Mouse (Mus musculus): ENCODE results near the gene Rrnad1. TPM values are rescaled to one million over a fixed set of nuclear protein-coding genes. Genes with fewer than 3 reads are reported as not detected.
A peak's percentile ranks its signal among the peaks of the same experiment; 100 is the strongest.

Rrnad1 gene
- total and polyA plus RNA-seq, 3 experiments, result 10.9 to 21.1 TPM; not detected in 1

- no peaks in the 10 kb centered on the region; the same call in 1 of the 2 replicates for H3K79me2 ChIP-seq (ENCODE audit: control insufficient read depth, insufficient read depth, low read length, poor library complexity)
- no peak within 1 kb of the TSS for H3K27ac ChIP-seq (ENCODE audit: control insufficient read depth, low read depth, low read length)
- H3K4me1 ChIP-seq (ENCODE audit: control insufficient read depth in 1 of 2, insufficient read depth in 2 of 2, low read length in 2 of 2), result no peaks in the 10 kb centered on the region
- peak within 1 kb of the TSS in 1 of 2 experiments; percentile 43; a peak in 1 of 4 replicates for H3K4me3 ChIP-seq (ENCODE audit: control insufficient read depth in 1 of 2, insufficient read depth in 1 of 2, low read depth in 2 of 2, low read length in 2 of 2)
- H3K9ac ChIP-seq (ENCODE audit: control insufficient read depth, low read depth, low read length, poor library complexity, severe bottlenecking), result peak within 1 kb of the TSS; percentile 52
- H3K36me3 ChIP-seq (ENCODE audit: control insufficient read depth in 1 of 2, insufficient read depth in 2 of 2, low read length in 2 of 2), result no peaks in the 10 kb centered on the region
- peaks cover 7 to 10% of the 10 kb centered on the region in 2 experiments for H3K27me3 ChIP-seq (ENCODE audit: control insufficient read depth in 1 of 2, insufficient read depth in 2 of 2, low read length in 2 of 2)
- no peak for DNase-seq (ENCODE audit: low read depth, low spot score)
- TF ChIP-seq NRF1 (IDR thresholded peaks at IDR 0.05; ENCODE audit: insufficient read depth, low read depth, low read length, poor library complexity, severe bottlenecking), result no peak
- TF ChIP-seq POLR2A (IDR thresholded peaks at IDR 0.05; ENCODE audit: control insufficient read depth in 1 of 2, insufficient read depth in 1 of 2, low read depth in 1 of 2, low read length in 2 of 2, poor library complexity in 1 of 2), result no peak
- no peak for TF ChIP-seq MAZ (IDR thresholded peaks at IDR 0.05; ENCODE audit: low read depth, low read length)
- TF ChIP-seq ELF1 (IDR thresholded peaks at IDR 0.05; ENCODE audit: low read depth, low read length), result no peak
- no peak for TF ChIP-seq MXI1 (IDR thresholded peaks at IDR 0.05; ENCODE audit: low read depth, low read length)
- no peak for TF ChIP-seq SMC3 (IDR thresholded peaks at IDR 0.05; ENCODE audit: low read depth, low read length)
- TF ChIP-seq MEF2A (IDR thresholded peaks at IDR 0.05; ENCODE audit: extremely low read depth, insufficient replicate concordance, low read depth, low read length, poor library complexity, severe bottlenecking), result no peak
- TF ChIP-seq KAT2A (conservative IDR thresholded peaks at IDR 0.05; ENCODE audit: low read depth, low read length), result no peak
- TF ChIP-seq USF1 (IDR thresholded peaks at IDR 0.05; ENCODE audit: low read depth, low read length), result no peak
- no peak for TF ChIP-seq ZMIZ1 (IDR thresholded peaks at IDR 0.05; ENCODE audit: low read depth, low read length)
- H3K9me3 ChIP-seq (replicated peaks; ENCODE audit: insufficient read depth, low read length), result no peaks in the 10 kb centered on the region
These were observed 40.5 kb upstream of the Rrnad1 start, which contains the start of gene Nes for GRCm38 (mm10) chr3:87970939-87971488. TSS of gene Nes (plus strand) at chr3:87971078.

- peak; percentile 49 for TF ChIP-seq ZC3H11A (IDR thresholded peaks at IDR 0.05; ENCODE audit: low read depth, low read length)
- no peak for TF ChIP-seq ELF1 (IDR thresholded peaks at IDR 0.05; ENCODE audit: low read depth, low read length)
- TF ChIP-seq USF1 (IDR thresholded peaks at IDR 0.05; ENCODE audit: low read depth, low read length), result no peak
- no peak for TF ChIP-seq E2F4 (IDR thresholded peaks at IDR 0.05; ENCODE audit: borderline replicate concordance, low read depth, low read length)
- TF ChIP-seq SMC3 (IDR thresholded peaks at IDR 0.05; ENCODE audit: low read depth, low read length), result peak; percentile 88
- no peak for TF ChIP-seq TAL1 (IDR thresholded peaks at IDR 0.05; ENCODE audit: low read length)
- TF ChIP-seq POLR2AphosphoS5 (IDR thresholded peaks at IDR 0.05; ENCODE audit: borderline replicate concordance, low read depth, low read length), result no peak
- no peak for TF ChIP-seq CHD2 (IDR thresholded peaks at IDR 0.05; ENCODE audit: low read length)
- TF ChIP-seq RAD21 (IDR thresholded peaks at IDR 0.05; ENCODE audit: low read depth, low read length), result peak; percentile 48
- TF ChIP-seq CHD1 (IDR thresholded peaks at IDR 0.05; ENCODE audit: low read depth, low read length), result no peak
- TF ChIP-seq NELFE (IDR thresholded peaks at IDR 0.05; ENCODE audit: low read depth, low read length), result no peak
- TF ChIP-seq UBTF (IDR thresholded peaks at IDR 0.05; ENCODE audit: borderline replicate concordance, insufficient read depth, low read depth, low read length), result no peak
- TF ChIP-seq POLR2A (IDR thresholded peaks at IDR 0.05; ENCODE audit: control insufficient read depth in 1 of 2, insufficient read depth in 1 of 2, low read depth in 1 of 2, low read length in 2 of 2, poor library complexity in 1 of 2), result no peak
- TF ChIP-seq CTCF (IDR thresholded peaks at IDR 0.05 in 2 of 3, conservative IDR thresholded peaks at IDR 0.05 in 1 of 3; ENCODE audit: control insufficient read depth in 1 of 3, insufficient read depth in 1 of 3, low read depth in 2 of 3, low read length in 3 of 3, poor library complexity in 1 of 3, severe bottlenecking in 1 of 3), result peak; percentile 67 to 86 (median 75)
- no peak for TF ChIP-seq TBP (IDR thresholded peaks at IDR 0.05; ENCODE audit: low read depth, low read length)
- no peak for TF ChIP-seq POLR2AphosphoS2 (IDR thresholded peaks at IDR 0.05; ENCODE audit: low read length)
- no peak for TF ChIP-seq SIN3A (IDR thresholded peaks at IDR 0.05; ENCODE audit: low read length)
- DNase-seq (ENCODE audit: low read depth, low spot score), result peak; percentile 68
- no peaks in the 10 kb centered on the region for H3K36me3 ChIP-seq (ENCODE audit: control insufficient read depth in 1 of 2, insufficient read depth in 2 of 2, low read length in 2 of 2)
- peaks cover 4 to 10% of the 10 kb centered on the region in 2 experiments; a peak in 3 of 4 replicates for H3K27me3 ChIP-seq (ENCODE audit: control insufficient read depth in 1 of 2, insufficient read depth in 2 of 2, low read length in 2 of 2)
- H3K79me2 ChIP-seq (ENCODE audit: control insufficient read depth, insufficient read depth, low read length, poor library complexity), result no peaks in the 10 kb centered on the region; the same call in 1 of the 2 replicates
- H3K4me3 ChIP-seq (ENCODE audit: control insufficient read depth in 1 of 2, insufficient read depth in 1 of 2, low read depth in 2 of 2, low read length in 2 of 2), result peak overlapping the region in 1 of 2 experiments; percentile 43; a peak in 1 of 4 replicates
- peak overlapping the region; percentile 52 for H3K9ac ChIP-seq (ENCODE audit: control insufficient read depth, low read depth, low read length, poor library complexity, severe bottlenecking)
- H3K27ac ChIP-seq (ENCODE audit: control insufficient read depth, low read depth, low read length), result no peak overlapping the region
- no peaks in the 10 kb centered on the region for H3K9me3 ChIP-seq (replicated peaks; ENCODE audit: insufficient read depth, low read length)
- H3K4me1 ChIP-seq (ENCODE audit: control insufficient read depth in 1 of 2, insufficient read depth in 2 of 2, low read length in 2 of 2), result no peaks in the 10 kb centered on the region
These were observed 39.8 kb upstream of the Rrnad1 start for GRCm38 (mm10) chr3:87970184-87970938.
